Mouse (Mus musculus) CH12.LX (cell line): ENCODE measurements at regions not wholly inside any gene's neighbourhood (a gene's known extent, or its start where the extent isn't known, plus 50 kb on each side); places are given as distances from the start of the nearest gene placed in this dataset.
A peak's percentile ranks its signal among the peaks of the same experiment; 100 is the strongest.

Experiments used
- DNase-seq: peaks from one replicate; pipeline ENCODE4 v3.0.0-alpha.2; 2013; ENCODE audit errors: extremely low read depth
- H3K27ac ChIP-seq: 2 replicates; pipeline ENCODE4 v1.5.1; 2012; ENCODE audit warnings: low read depth, mild to moderate bottlenecking, control low read depth, moderate library complexity; ENCODE audit not compliant: insufficient read depth
- H3K27me3 ChIP-seq: replicated peaks from 2 replicates; pipeline ENCODE3; 2012; ENCODE audit warnings: inconsistent platforms
- H3K36me3 ChIP-seq, 2 experiments: replicated peaks in 1 of 2; 2 replicates each; pipeline versions ENCODE3 to v1.6.1; 2012; ENCODE audit warnings: inconsistent platforms in 1 of 2, low read length in 1 of 2, mild to moderate bottlenecking in 1 of 2, mixed read lengths in 1 of 2, moderate library complexity in 1 of 2; ENCODE audit not compliant: control insufficient read depth in 1 of 2, insufficient read depth in 1 of 2
- H3K4me1 ChIP-seq, 2 experiments: 2 replicates each; pipeline ENCODE4 v1.6.1; 2012; ENCODE audit warnings: inconsistent platforms in 1 of 2, moderate library complexity in 1 of 2; ENCODE audit not compliant: insufficient read depth in 2 of 2, control insufficient read depth in 1 of 2
- H3K4me2 ChIP-seq: 2 replicates; pipeline ENCODE4 v1.6.1; 2012; ENCODE audit warnings: low read depth, mild to moderate bottlenecking, control low read depth; ENCODE audit not compliant: poor library complexity, insufficient read depth, severe bottlenecking
- H3K4me3 ChIP-seq, 3 experiments: fragments of 150-350 bp in 1 of 3; sonication (generic) in 1 of 3; replicated peaks in 1 of 3; 2 replicates each; pipeline versions ENCODE3 to v1.5.1; 2011 to 2012; ENCODE audit warnings: low read depth in 2 of 3, low read length in 2 of 3, mild to moderate bottlenecking in 2 of 3, moderate library complexity in 2 of 3, control low read depth in 1 of 3, improper control_type of control experiment in 1 of 3, inconsistent platforms in 1 of 3, mixed read lengths in 1 of 3; ENCODE audit not compliant: poor library complexity in 1 of 3
- H3K79me2 ChIP-seq: replicated peaks from 2 replicates; pipeline ENCODE4 v1.6.1; 2012; ENCODE audit warnings: mild to moderate bottlenecking, moderate library complexity; ENCODE audit not compliant: control insufficient read depth, poor library complexity, insufficient read depth, severe bottlenecking; ENCODE audit errors: extremely low read depth
- H3K9ac ChIP-seq: 2 replicates; pipeline ENCODE4 v1.6.1; 2012; ENCODE audit warnings: low read depth, mild to moderate bottlenecking, control low read depth, moderate library complexity; ENCODE audit not compliant: insufficient read depth
- H3K9me3 ChIP-seq: replicated peaks from 2 replicates; pipeline ENCODE3; 2012; ENCODE audit warnings: low read length, inconsistent platforms, mixed read lengths
- BHLHE40 ChIP-seq: IDR thresholded peaks from 2 replicates; pipeline ENCODE4 v1.6.1; 2011; ENCODE audit warnings: mild to moderate bottlenecking, low read depth, low read length, improper control_type of control experiment
- CHD2 ChIP-seq: IDR thresholded peaks from 2 replicates; pipeline ENCODE4 v1.6.1; 2011; ENCODE audit warnings: low read length, improper control_type of control experiment
- ELF1 ChIP-seq: IDR thresholded peaks from 2 replicates; pipeline ENCODE4 v1.6.1; 2014; ENCODE audit warnings: low read depth, mild to moderate bottlenecking, inconsistent platforms, low read length, improper control_type of control experiment
- EP300 ChIP-seq: IDR thresholded peaks from 2 replicates; pipeline ENCODE4 v1.6.1; 2011; ENCODE audit warnings: low read length, improper control_type of control experiment
- ETS1 ChIP-seq: conservative IDR thresholded peaks from 2 replicates; pipeline ENCODE4 v1.6.1; 2012; ENCODE audit warnings: low read depth, mild to moderate bottlenecking, inconsistent platforms, low read length, improper control_type of control experiment, moderate library complexity
- GABPA ChIP-seq: IDR thresholded peaks from 2 replicates; pipeline ENCODE4 v1.6.1; 2012; ENCODE audit warnings: low read depth, low read length, improper control_type of control experiment, inconsistent platforms; ENCODE audit not compliant: insufficient replicate concordance
- HCFC1 ChIP-seq: IDR thresholded peaks from 2 replicates; pipeline ENCODE4 v1.6.1; 2012; ENCODE audit warnings: low read depth, mild to moderate bottlenecking, inconsistent platforms, low read length, improper control_type of control experiment
- IRF4 ChIP-seq: IDR thresholded peaks from 2 replicates; pipeline ENCODE4 v1.6.1; 2014; ENCODE audit warnings: low read depth, mild to moderate bottlenecking, inconsistent platforms, low read length, improper control_type of control experiment
- JUND ChIP-seq: conservative IDR thresholded peaks from 2 replicates; pipeline ENCODE4 v1.6.1; 2011; ENCODE audit warnings: low read depth, low read length, improper control_type of control experiment
- KAT2A ChIP-seq: IDR thresholded peaks from 2 replicates; pipeline ENCODE4 v1.6.1; 2012; ENCODE audit warnings: low read length, improper control_type of control experiment, inconsistent platforms; ENCODE audit not compliant: insufficient replicate concordance
- MAX ChIP-seq: IDR thresholded peaks from 2 replicates; pipeline ENCODE4 v1.6.1; 2011; ENCODE audit warnings: low read length, improper control_type of control experiment
- MAZ ChIP-seq: IDR thresholded peaks from 2 replicates; pipeline ENCODE4 v1.6.1; 2012; ENCODE audit warnings: low read depth, mild to moderate bottlenecking, inconsistent platforms, low read length, improper control_type of control experiment, moderate library complexity
- MEF2A ChIP-seq: IDR thresholded peaks from 2 replicates; pipeline ENCODE4 v1.6.1; 2014; ENCODE audit warnings: low read depth, mild to moderate bottlenecking, inconsistent platforms, low read length, improper control_type of control experiment, borderline replicate concordance
- MXI1 ChIP-seq: IDR thresholded peaks from 2 replicates; pipeline ENCODE4 v1.6.1; 2011; ENCODE audit warnings: mild to moderate bottlenecking, low read depth, low read length, improper control_type of control experiment
- MYC ChIP-seq: IDR thresholded peaks from 2 replicates; pipeline ENCODE4 v1.6.1; 2011; ENCODE audit warnings: low read depth, mild to moderate bottlenecking, improper control_type of control experiment, low read length
- NELFE ChIP-seq: IDR thresholded peaks from 2 replicates; pipeline ENCODE4 v1.6.1; 2011; ENCODE audit warnings: low read depth, low read length, improper control_type of control experiment
- NRF1 ChIP-seq: IDR thresholded peaks from 2 replicates; pipeline ENCODE4 v1.6.1; 2014; ENCODE audit warnings: low read depth, mild to moderate bottlenecking, inconsistent platforms, low read length, improper control_type of control experiment, moderate library complexity
- PAX5 ChIP-seq: IDR thresholded peaks from 2 replicates; pipeline ENCODE4 v1.6.1; 2012; ENCODE audit warnings: low read length, inconsistent platforms, mixed read lengths
- POLR2A ChIP-seq: IDR thresholded peaks from 2 replicates; pipeline ENCODE4 v1.6.1; 2011; ENCODE audit warnings: low read depth, mild to moderate bottlenecking, improper control_type of control experiment, low read length
- TBP ChIP-seq: conservative IDR thresholded peaks from 2 replicates; pipeline ENCODE4 v1.6.1; 2011; ENCODE audit warnings: low read depth, low read length, improper control_type of control experiment
- UBTF ChIP-seq: IDR thresholded peaks from 2 replicates; pipeline ENCODE4 v1.6.1; 2012; ENCODE audit warnings: low read depth, mild to moderate bottlenecking, inconsistent platforms, low read length, improper control_type of control experiment, moderate library complexity
- USF1 ChIP-seq: IDR thresholded peaks from 2 replicates; pipeline ENCODE4 v1.6.1; 2014; ENCODE audit warnings: low read depth, mild to moderate bottlenecking, inconsistent platforms, low read length, improper control_type of control experiment
- USF2 ChIP-seq: conservative IDR thresholded peaks from 2 replicates; pipeline ENCODE4 v1.6.1; 2011; ENCODE audit warnings: low read depth, low read length, improper control_type of control experiment
- ZKSCAN1 ChIP-seq: IDR thresholded peaks from 2 replicates; pipeline ENCODE4 v1.6.1; 2012; ENCODE audit warnings: low read depth, inconsistent platforms, low read length, improper control_type of control experiment, borderline replicate concordance
- ZNF384 ChIP-seq: IDR thresholded peaks from 2 replicates; pipeline ENCODE4 v1.6.1; 2012; ENCODE audit warnings: low read depth, low read length, improper control_type of control experiment, inconsistent platforms
- dilution Hi-C: fragments of 300-500 bp; cut with MboI; formaldehyde crosslinking; loops from 2 replicates; pipeline ENCODE4 v1.14.3; 2020; ENCODE audit warnings: low sequenced_read_pairs; ENCODE audit not compliant: extremely low pct_unique_long_range_greater_than_20kb, extremely low pct_ligation_motif_present
- in situ Hi-C: fragments of 300-500 bp; cut with MboI; formaldehyde crosslinking; loops from 3 replicates; pipeline ENCODE4 v1.14.3; 2019; ENCODE audit warnings: low sequenced_read_pairs, low pct_ligation_motif_present, low pct_unique_long_range_greater_than_20kb, mixed read lengths

DNA sequence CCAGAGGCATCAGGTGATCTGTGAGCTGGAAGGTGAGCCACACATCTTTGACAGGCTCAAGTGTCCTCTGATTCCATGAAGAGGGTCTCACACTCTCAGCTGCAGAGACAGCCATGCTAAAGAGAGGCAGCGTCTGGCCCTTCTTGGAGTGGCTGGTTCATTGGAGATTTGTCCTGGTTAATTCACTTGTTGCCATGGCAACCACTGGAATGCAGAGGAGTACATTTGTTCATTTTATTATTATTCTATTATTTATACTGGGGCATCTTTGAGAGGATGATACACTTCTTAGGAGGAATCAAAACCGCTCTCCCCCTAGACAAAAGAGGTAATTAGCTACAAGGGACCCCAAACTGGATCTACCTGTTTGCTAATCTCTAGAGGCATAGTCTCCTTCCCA is 143.6 kb downstream of the Pdgfra start:
- no peaks in the 10 kb centered on the region for H3K9me3 ChIP-seq
- H3K4me1 ChIP-seq: no peaks in the 10 kb centered on the region
- H3K4me3 ChIP-seq: no peak overlapping the region
- H3K79me2 ChIP-seq: no peaks in the 10 kb centered on the region
- in situ Hi-C loops (no loop called here), dilution Hi-C loops (no loop called here)
- H3K4me2 ChIP-seq: no peak overlapping the region
- no peak overlapping the region for H3K27ac ChIP-seq
- H3K27me3 ChIP-seq: no peaks in the 10 kb centered on the region
- TF ChIP-seq USF1 (no peak), NELFE (no peak)
- H3K9ac ChIP-seq: no peak overlapping the region
- no peak for DNase-seq
- peaks cover 0 to 2% of the 10 kb centered on the region in 2 experiments for H3K36me3 ChIP-seq

DNA sequence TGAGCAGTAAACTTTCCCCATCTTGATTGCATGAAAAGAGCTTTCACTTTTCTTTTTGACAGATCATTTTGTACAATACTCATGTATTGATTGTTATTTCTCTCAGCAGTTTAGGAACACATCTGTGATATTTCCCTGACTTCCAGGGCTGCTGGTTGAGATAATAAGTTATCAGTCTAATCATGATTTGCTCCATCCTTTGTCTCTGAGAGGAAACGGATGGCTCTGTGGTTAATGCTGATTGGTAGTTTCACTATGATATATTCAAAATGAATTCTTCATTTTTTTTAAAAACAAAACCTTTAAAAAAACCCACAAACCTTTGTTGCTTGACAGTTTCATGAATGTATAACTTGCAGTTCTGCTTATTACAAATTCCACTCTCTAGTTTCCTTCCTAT is 160.8 kb downstream of the Pdgfra start:
- Histone ChIP-seq H3K27ac (no peak overlapping the region), H3K9me3 (no peaks in the 10 kb centered on the region), H3K36me3 (no peaks in the 10 kb centered on the region), H3K9ac (no peak overlapping the region), H3K4me3 (no peak overlapping the region), H3K27me3 (no peaks in the 10 kb centered on the region), H3K79me2 (no peaks in the 10 kb centered on the region), H3K4me1 (peaks cover 3 to 10% of the 10 kb centered on the region in 2 experiments; a peak in 1 of 4 replicates), H3K4me2 (no peak overlapping the region)
- in situ Hi-C loops (no loop called here), dilution Hi-C loops (no loop called here)
- TF ChIP-seq EP300: no peak
- TF ChIP-seq MAZ: no peak
- TF ChIP-seq GABPA: no peak
- no peak for TF ChIP-seq CHD2
- no peak for TF ChIP-seq UBTF
- TF ChIP-seq KAT2A: no peak
- TF ChIP-seq NRF1: no peak
- no peak for TF ChIP-seq MXI1
- no peak for TF ChIP-seq PAX5
- TF ChIP-seq USF2: no peak
- no peak for TF ChIP-seq MAX
- TF ChIP-seq NELFE: no peak
- no peak for TF ChIP-seq BHLHE40
- TF ChIP-seq ZNF384: no peak
- no peak for TF ChIP-seq MEF2A
- no peak for DNase-seq

DNA sequence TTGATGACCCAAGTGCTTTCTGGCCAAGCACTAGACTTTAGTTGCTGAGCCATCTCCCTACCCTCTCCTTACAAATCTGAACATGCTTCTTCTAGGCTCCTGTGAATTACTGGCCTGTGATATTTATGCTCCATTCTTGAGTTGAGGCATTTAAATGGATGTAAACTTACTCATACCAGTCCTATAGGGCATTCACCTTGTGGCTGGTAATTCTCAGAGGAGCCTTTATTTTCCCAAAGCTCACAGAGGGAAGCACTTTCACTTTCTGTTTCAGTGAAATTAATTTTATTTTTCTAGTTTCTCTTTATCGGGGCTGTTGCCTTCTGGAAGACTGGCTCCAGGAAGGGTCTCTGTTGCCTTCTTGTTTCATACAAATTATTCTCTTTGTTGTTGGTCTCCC is 163.9 kb downstream of the Pdgfra start:
- Histone ChIP-seq H3K4me1 (peaks cover 3 to 10% of the 10 kb centered on the region in 2 experiments; a peak in 1 of 4 replicates), H3K27ac (no peak overlapping the region), H3K79me2 (no peaks in the 10 kb centered on the region), H3K9me3 (no peaks in the 10 kb centered on the region), H3K4me3 (no peak overlapping the region), H3K9ac (no peak overlapping the region), H3K4me2 (no peak overlapping the region), H3K36me3 (no peaks in the 10 kb centered on the region), H3K27me3 (no peaks in the 10 kb centered on the region)
- TF ChIP-seq USF2: no peak
- no peak for TF ChIP-seq MYC
- TF ChIP-seq ZKSCAN1: no peak
- no peak for TF ChIP-seq PAX5
- TF ChIP-seq ELF1: no peak
- TF ChIP-seq NELFE: no peak
- no peak for TF ChIP-seq JUND
- TF ChIP-seq HCFC1: no peak
- TF ChIP-seq KAT2A: no peak
- no peak for TF ChIP-seq POLR2A
- 0 out of 2 replicates have a peak, but pooled peaks have one; percentile 27 for TF ChIP-seq ETS1
- no peak for TF ChIP-seq TBP
- peak; percentile 20; the same call in 1 of the 2 replicates for TF ChIP-seq IRF4
- no peak for TF ChIP-seq EP300
- dilution Hi-C loops: no loop called here
- DNase-seq: peak; percentile 30
- in situ Hi-C loops: no loop called here
